Mouse (Mus musculus): ENCODE results near the gene Os9.
A peak's percentile ranks its signal among the peaks of the same experiment; 100 is the strongest.
"Not testable (repeated sequence)": the region's sequence is repeated elsewhere in the genome, so short reads cannot be mapped to it uniquely, and the experiment has no call there.

The Os9 gene

DNA sequence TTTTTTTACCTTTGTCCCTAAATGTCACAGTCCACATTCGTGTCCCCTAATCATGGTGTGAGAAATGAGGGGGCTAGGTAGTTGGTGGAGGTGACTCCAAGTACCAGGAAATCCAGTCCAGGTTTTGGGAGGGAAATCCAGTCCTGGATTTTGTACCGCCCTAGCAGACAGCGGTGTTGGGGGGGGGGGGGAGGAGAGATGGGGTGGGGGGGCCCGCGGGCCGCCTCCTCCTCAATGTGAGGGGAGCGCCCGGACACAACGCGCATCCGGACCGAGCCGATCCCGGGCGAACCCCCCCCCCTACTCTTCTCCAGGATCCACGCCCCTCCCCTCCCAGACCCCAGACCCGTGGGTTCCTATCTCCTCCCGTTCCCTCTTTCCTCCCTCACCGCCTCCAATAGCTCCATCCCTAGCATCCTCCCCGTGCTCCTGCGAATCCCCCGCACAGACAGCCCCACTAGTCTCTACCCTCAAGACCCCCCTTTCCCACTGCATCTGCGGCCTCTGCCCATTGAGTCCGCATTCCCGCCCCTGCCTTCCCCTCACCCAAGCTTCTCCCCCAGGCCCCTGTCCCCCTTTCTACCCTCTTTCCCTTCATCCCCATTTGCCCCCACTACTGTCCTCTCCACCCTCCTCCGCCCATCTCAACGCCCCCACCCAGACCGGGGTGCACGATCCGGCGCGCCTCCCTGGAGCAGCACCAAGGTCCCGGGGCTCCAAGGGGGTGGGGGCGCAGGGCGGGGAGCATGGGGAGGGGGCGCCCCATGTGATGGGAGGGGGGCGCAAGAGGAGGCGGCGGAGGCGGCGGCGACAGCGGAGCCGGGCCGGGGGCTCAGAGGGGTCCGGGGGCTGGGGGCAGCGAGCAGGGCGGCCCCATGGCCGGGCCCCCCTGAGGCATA lies 42.0 kb downstream of the Os9 start:
- DNase-seq, result no peak

- no peak for DNase-seq
These were observed 42.8 kb downstream of the Os9 start for GRCm38 (mm10) chr10:127078001-127078676.

- DNase-seq, result no peak
These were observed 43.4 kb downstream of the Os9 start for GRCm38 (mm10) chr10:127077515-127077914.

- peak; percentile 73 to 77 for DNase-seq
These were observed 44.8 kb downstream of the Os9 start for GRCm38 (mm10) chr10:127076082-127076481.

- no peak for DNase-seq
These were observed 45.3 kb downstream of the Os9 start for GRCm38 (mm10) chr10:127075651-127076050.

GRCm38 (mm10) chr10:127075080-127075479 lies 45.9 kb downstream of the Os9 start, which contains the start of gene Agap2:
TSS of gene Agap2 (plus strand) at chr10:127075284.
- DNase-seq, result peak; percentile 81 to 83

DNA sequence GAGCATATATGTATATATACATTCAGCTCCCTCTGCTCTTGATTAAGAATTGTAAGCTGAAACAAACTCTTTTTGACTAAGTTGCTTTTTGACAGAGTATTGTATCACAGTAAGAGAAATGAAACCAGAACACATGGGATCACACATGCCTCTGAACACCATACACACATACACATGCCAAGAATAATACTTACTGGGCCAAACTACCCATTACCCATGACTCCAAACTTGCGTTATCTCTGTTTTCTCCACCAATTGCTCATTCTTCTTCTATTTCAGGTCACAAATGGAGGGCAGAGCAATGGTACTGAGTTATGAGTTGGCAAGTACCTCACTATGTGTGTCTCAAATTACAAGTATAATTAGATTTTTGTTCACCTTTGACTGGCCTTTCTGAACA lies 47.0 kb downstream of the Os9 start:
- no peak for DNase-seq

DNA sequence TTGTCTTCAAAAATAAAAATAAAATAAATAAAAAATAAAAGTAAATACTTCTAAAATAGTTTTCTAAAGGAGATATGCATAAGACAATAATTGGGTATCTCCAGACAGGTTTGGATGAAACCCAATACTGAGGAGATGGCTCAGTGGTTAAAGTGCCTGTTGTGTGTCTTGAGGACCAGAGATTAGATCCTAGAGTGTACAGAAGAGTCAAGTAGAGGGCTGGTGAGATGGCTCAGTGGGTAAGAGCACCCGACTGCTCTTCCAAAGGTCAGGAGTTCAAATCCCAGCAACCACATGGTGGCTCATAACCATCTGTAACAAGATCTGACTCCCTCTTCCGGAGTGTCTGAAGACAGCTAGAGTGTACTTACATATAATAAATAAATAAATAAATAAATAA lies 48.0 kb downstream of the Os9 start:
- not testable (repeated sequence) for DNase-seq

DNA sequence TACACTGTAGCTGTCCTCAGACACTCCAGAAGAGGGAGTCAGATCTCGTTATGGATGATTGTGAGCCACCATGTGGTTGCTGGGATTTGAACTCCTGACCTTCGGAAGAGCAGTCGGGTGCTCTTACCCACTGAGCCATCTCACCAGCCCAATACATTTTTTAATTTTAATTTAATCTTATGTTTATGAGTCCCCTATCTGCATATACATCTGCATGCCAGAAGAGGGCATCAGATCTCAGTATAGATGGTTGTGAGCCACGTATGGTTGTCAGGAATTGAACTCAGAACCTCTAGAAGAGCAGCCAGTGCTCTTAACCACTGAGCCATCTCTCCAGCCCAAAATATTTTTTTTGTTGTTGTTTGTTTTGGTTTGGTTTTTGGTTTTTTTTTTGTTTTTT lies 48.7 kb downstream of the Os9 start:
- DNase-seq, result not testable (repeated sequence)

DNA sequence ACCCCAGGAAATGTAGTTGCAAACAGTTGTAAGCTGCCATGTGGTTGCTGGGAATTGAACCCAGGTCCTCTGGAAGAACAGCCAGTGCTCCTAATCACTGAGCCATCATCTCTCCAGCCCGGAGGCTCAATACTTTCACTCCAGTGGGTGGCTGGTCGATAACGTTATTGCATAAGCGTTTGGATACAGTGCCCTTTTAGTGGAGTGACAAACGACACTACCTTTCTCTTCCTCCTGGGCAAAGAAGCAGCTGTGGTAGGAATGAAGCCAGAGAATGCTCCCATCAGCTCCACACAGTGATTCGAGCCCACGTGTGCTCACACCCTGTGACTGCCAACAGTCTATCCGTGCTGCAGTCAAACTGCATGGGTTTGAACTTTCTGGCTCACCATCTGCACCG lies 49.7 kb downstream of the Os9 start:
- DNase-seq, result no peak

DNA sequence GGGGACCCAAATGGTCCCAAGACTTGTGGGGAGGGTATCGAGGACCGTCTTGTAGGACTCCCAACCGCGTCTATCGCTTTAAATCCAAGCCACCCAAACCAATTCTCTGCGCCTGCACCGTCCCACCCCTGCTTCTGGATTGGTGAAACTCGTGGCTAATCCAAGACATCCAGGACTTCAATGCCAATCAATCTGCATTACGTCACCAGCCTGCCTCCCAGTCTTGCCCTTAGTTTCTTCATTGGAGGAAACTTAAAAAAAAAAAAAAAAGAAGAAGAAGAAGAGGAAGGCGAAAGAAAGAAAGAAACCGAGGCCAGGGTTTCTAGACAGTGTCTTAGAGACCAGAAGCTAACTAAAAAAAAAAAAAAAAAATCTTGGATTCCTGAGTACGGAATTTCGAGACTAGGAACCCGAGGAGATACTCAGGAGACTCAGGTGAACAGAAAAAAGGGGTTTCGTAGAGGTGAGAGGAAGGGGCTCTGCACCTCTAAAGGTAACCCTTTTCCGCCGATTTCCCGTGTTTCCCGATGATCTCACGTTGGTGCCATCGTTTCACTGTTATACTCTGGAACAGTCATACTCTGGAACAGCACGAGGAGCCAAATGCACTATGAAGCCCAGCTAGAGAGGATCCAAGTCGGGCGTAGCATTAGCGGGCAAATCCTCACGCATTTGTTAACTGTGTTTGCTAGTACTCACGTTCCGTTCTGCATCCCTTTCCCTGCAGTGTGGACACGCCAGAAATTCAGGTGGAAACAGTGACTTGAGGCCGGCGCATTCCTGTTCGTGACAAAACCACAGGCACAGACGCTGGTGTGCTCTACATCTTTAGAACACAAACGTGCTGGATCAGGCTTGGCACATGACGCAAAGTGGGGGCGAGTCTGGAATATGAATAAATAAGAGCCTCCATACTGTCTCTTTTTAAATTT lies 50.5 kb downstream of the Os9 start, which contains the start of gene Tspan31:
Tspan31 (minus strand) TSS at position 75 of the 932 bp plus-strand sequence.
- peak; percentile 52 to 63 for DNase-seq

GRCm38 (mm10) chr10:127069281-127070189 lies 51.4 kb downstream of the Os9 start:
- DNase-seq, result no peak

GRCm38 (mm10) chr10:127068360-127069038 lies 52.4 kb downstream of the Os9 start:
- no peak for DNase-seq

DNA sequence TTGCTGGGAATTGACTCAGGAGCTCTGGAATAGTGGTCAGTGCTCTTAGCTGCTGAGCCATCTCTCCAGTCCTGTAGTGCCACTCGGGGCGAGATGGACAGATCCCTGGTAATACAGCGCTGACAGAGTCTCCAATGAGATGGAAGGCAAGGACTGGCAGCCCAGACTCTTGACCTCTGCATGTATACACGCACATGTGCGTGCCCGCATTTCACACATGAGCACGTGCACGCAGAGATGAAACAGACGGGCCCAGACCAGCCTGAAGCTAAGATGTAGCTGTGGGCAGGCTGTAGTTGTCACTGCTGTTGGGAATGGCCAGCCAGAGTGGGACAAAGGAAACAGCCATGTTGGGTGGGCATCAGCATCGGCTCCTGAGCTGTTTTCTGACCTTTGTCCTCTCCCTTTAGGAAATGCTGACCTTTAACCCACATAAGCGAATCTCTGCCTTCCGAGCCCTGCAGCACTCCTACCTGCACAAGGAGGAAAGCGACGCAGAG lies 54.4 kb downstream of the Os9 start:
- no peak for DNase-seq

DNA sequence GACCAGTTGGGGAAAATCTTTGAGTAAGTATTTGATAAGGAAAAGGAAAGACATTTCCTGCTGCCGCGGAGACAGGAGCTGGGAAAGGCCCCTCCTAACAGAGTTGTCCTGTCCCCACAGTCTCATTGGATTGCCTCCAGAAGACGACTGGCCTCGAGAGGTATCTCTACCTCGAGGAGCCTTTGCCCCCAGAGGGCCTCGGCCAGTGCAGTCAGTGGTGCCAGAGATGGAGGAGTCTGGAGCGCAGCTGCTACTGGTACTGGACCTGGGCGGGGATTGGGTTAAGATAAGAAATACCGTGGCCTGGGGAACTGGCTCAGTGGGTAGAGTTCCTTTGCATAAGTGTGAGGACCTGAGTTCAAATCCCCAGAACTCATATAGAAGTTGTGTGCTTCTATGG lies 55.0 kb downstream of the Os9 start:
- no peak for DNase-seq

DNA sequence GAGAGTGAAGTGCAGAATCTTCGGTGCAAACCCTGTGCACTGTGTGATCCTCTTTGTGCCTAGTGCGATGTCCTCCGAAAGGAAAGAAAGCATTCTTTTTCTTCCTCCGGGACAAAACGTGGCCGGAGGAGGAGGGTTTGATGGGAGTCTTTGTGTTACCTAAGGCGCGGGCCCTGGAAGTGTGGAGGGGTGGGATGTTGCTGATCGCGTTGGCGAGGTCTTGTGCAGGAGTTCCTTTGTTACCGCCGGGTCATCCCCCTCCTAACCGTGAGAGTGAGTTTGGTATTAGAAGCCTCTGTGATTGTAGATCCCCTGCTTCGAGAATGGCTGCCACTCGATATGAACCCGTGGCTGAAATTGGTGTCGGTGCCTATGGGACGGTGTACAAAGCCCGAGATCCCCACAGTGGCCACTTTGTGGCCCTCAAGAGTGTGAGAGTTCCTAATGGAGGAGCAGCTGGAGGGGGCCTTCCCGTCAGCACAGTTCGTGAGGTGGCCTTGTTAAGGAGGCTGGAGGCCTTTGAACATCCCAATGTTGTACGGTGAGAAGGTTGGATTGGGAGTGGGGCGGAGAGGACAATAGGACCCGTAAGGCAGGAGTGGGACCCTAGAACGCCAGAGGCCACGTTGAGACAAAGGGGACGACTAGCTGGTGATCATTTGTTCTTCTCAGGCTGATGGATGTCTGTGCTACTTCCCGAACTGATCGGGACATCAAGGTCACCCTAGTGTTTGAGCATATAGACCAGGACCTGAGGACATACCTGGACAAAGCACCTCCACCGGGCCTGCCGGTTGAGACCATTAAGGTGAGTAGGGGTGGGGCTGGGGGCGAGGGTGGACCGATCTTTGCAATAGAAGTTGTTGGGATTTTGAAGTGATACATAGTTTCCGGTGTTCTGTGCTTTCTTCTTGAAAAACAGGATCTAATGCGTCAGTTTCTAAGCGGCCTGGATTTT lies 56.7 kb downstream of the Os9 start:
- DNase-seq, result no peak

DNA sequence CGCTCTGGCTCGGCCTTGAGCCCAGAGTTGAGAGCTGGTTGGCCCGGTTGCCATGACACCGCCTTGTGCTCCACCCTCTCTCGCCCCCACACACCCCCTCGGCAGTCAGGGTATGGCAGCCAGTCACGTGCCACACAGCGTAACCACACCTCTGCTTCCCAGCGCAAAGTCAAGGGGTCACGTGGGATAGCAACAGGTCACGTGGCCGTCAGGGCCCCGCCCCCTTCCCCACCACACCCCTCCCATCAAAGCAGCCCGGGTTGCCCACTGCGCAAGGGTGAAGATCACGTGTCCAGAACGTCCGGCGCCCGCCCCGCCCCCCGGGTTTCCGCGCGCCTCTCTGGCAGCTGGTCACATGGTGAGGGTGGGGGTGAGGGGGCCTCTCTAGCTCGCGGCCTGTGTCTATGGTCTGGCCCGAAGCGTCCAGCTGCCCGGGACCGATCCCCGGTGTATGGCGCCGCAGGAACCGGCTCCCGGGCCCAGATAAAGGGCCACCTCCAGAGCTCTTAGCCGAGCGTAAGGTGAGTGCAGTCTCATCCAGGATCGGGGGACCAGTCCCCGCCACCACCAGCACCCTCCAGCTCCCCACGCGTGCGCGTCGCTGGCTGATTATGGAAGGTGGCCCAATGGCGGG lies 57.6 kb downstream of the Os9 start, which contains the start of gene Cdk4:
Cdk4 (plus strand) TSS at position 296 of the 634 bp plus-strand sequence.
- DNase-seq, result peak; percentile 96 to 98

DNA sequence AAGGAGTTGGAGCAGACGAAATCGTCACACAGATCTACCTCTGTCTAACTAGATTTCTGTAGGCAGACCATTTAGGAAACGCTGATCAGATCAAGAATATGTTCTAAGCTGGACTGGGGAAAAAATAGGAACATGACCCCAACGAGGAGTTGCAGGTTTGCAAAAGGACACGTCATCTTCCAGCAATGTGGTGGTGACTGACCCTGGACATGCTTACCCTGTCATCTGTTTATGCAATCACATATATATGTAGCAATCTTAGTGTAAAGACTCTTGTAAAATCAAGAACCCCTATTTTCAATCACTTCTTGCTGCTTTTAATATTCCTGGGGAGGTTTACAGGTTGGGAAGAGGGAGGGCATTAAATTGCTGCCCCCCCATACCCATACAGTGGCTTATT lies 58.4 kb downstream of the Os9 start:
- no peak for DNase-seq

- not testable (repeated sequence) for DNase-seq
These were observed 58.8 kb downstream of the Os9 start for GRCm38 (mm10) chr10:127062101-127062500.

All from B cell, adult 2 months (primary cell).